In genomic region chr10:93567066-93567465, GRCm38 (mm10) we compare ENCODE assay signal across 33 mouse cellular contexts. TPM values are rescaled to one million over a fixed set of nuclear protein-coding genes. Genes with fewer than 3 reads are reported as not detected.
"Had no signal": no experiment of that assay in that cellular context is flagged by ENCODE, and none has a peak within 500 bp of the region (broad histone marks: within the 10 kb centered on the region; RNA-seq: fewer than 3 reads in every experiment).

No protein-coding gene starts in this region.

- H3K9ac ChIP-seq: heart, embryonic 12.5 days; hindbrain, embryonic 12.5 days; hindbrain, embryonic 14.5 days; intestine, embryonic 15.5 days; kidney, embryonic 15.5 days; limb, embryonic 12.5 days; liver, embryonic 13.5 days; liver, embryonic 15.5 days had no signal

- DNase-seq: gastrocnemius, postnatal 14 days; gastrocnemius, postnatal 36 days; heart, adult 2 months; heart, postnatal 10 days; heart, postnatal 4 days; kidney, adult 18-20 months; kidney, adult 8-10 months; kidney, postnatal 14 days; kidney, postnatal 4 days; liver; liver, embryonic 13.5 days had no signal

- H3K4me2 ChIP-seq: heart, embryonic 12.5 days; hindbrain, embryonic 12.5 days; hindbrain, embryonic 14.5 days; intestine, embryonic 15.5 days; kidney, embryonic 15.5 days; limb, embryonic 12.5 days; liver, embryonic 11.5 days; liver, embryonic 13.5 days; liver, embryonic 15.5 days had no signal

- H3K27me3 ChIP-seq: heart, embryonic 12.5 days; hindbrain, embryonic 12.5 days; intestine, embryonic 15.5 days; kidney, embryonic 15.5 days; limb, embryonic 12.5 days; liver, embryonic 13.5 days; liver, embryonic 15.5 days had no signal

- H3K4me1 ChIP-seq: heart, embryonic 12.5 days; hindbrain, embryonic 10.5 days; hindbrain, embryonic 12.5 days; intestine, embryonic 15.5 days; kidney, embryonic 15.5 days; limb, embryonic 10.5 days; limb, embryonic 12.5 days; liver, embryonic 13.5 days; liver, embryonic 15.5 days had no signal

- H3K27ac ChIP-seq: heart, adult 2 months; hindbrain, embryonic 10.5 days; hindbrain, embryonic 12.5 days; hindbrain, embryonic 14.5 days; intestine, embryonic 15.5 days; kidney, embryonic 15.5 days; kidney, postnatal 0 days; layer of hippocampus, adult 2 months; left cerebral cortex, adult 2 months; limb, embryonic 10.5 days; limb, embryonic 12.5 days; liver, embryonic 13.5 days; liver, embryonic 15.5 days had no signal

- H3K4me3 ChIP-seq: heart, adult 2 months; heart, embryonic 12.5 days; hindbrain, embryonic 10.5 days; hindbrain, embryonic 12.5 days; intestine, embryonic 15.5 days; kidney, embryonic 15.5 days; layer of hippocampus, adult 2 months; left cerebral cortex, adult 2 months; limb, embryonic 10.5 days; limb, embryonic 12.5 days; liver, embryonic 13.5 days; liver, embryonic 15.5 days had no signal

- ATAC-seq: hindbrain, embryonic 16.5 days; inflammation-experienced regulatory T-cells, adult 6 months; intestine, embryonic 15.5 days; intestine, postnatal 0 days had no signal

- H3K36me3 ChIP-seq: heart, embryonic 12.5 days; hindbrain, embryonic 10.5 days; hindbrain, embryonic 12.5 days; intestine, embryonic 15.5 days; kidney, embryonic 15.5 days; limb, embryonic 10.5 days; limb, embryonic 12.5 days; liver, embryonic 13.5 days; liver, embryonic 15.5 days had no signal

- H3K9me3 ChIP-seq: heart, embryonic 12.5 days; hindbrain, embryonic 10.5 days; hindbrain, embryonic 12.5 days; intestine, embryonic 15.5 days; kidney, embryonic 15.5 days; limb, embryonic 10.5 days; limb, embryonic 12.5 days; liver, embryonic 13.5 days; liver, embryonic 15.5 days had no signal

RNA-seq across cellular contexts. Expression of gene Ccdc38, which starts 26.6 kb away (rescaled TPM):
- total RNA-seq: gastrocnemius, adult 18-20 months; gastrocnemius, adult 8-10 months; gastrocnemius, postnatal 14 days; heart, adult 2 months; heart, postnatal 10 days; heart, postnatal 25 days; heart, postnatal 4 days; layer of hippocampus, adult 2 months; layer of hippocampus, postnatal 10 days; layer of hippocampus, postnatal 25 days; left cerebral cortex, adult 2 months; left cerebral cortex, postnatal 36 days had no signal
- polyA plus RNA-seq: heart, adult 2 months had no signal

RNA-seq across cellular contexts. Expression of gene Amdhd1, which starts 27.2 kb away (rescaled TPM):
- total RNA-seq: gastrocnemius, adult 8-10 months; gastrocnemius, postnatal 14 days; gastrocnemius, postnatal 36 days; heart, adult 2 months; heart, postnatal 25 days had no signal
- polyA plus RNA-seq: intestine, postnatal 0 days had no signal
